Mouse (Mus musculus) kidney, adult 2 months (tissue): ENCODE results near the gene Actc1. TPM values are rescaled to one million over a fixed set of nuclear protein-coding genes. Genes with fewer than 3 reads are reported as not detected.

Source experiments
- DNase-seq: peaks from one replicate; pipeline ENCODE4 v3.0.0; 2021
- H3K27ac ChIP-seq: fragments of 200-500 bp; 2 replicates; pipeline ENCODE4 v1.5.1; 2012; ENCODE audit warnings: low read depth, low read length, control low read depth, inconsistent platforms; ENCODE audit not compliant: insufficient read depth
- H3K27me3 ChIP-seq: fragments of 200-500 bp; replicated peaks from 2 replicates; pipeline ENCODE4 v1.6.1; 2012; ENCODE audit warnings: mild to moderate bottlenecking, moderate library complexity, low read length, inconsistent platforms; ENCODE audit not compliant: control insufficient read depth, insufficient read depth
- H3K36me3 ChIP-seq: fragments of 200-500 bp; 2 replicates; pipeline ENCODE4 v1.6.1; 2012; ENCODE audit warnings: mild to moderate bottlenecking, moderate library complexity, low read length, inconsistent platforms; ENCODE audit not compliant: control insufficient read depth, insufficient read depth
- H3K4me1 ChIP-seq: fragments of 200-500 bp; 2 replicates; pipeline ENCODE4 v1.6.1; 2011; ENCODE audit warnings: low read length; ENCODE audit not compliant: control insufficient read depth, insufficient read depth
- H3K4me3 ChIP-seq: fragments of 200-500 bp; 2 replicates; pipeline ENCODE4 v1.5.1; 2011; ENCODE audit warnings: mild to moderate bottlenecking, low read depth, low read length, control low read depth; ENCODE audit not compliant: insufficient read depth
- CTCF ChIP-seq: fragments of 200-500 bp; conservative IDR thresholded peaks from 2 replicates; pipeline ENCODE4 v1.5.1; 2011; ENCODE audit warnings: low read depth, mild to moderate bottlenecking, control low read depth, low read length, moderate library complexity, mixed read lengths; ENCODE audit not compliant: insufficient read depth, insufficient read length
- POLR2A ChIP-seq: fragments of 200-500 bp; IDR thresholded peaks from one replicate; pipeline ENCODE4 v1.6.1; 2011; ENCODE audit warnings: low read depth, low read length, control low read depth
- WGBS: fragments of 180-500 bp; shearing (Covaris S2); methylation state at CpG from one replicate; pipeline ENCODE4 v1.1.7; 2018; 5-methylcytosine and 5-hydroxymethylcytosine counted together
- polyA plus RNA-seq: library from polyadenylated mRNA; depleted of rRNA; stranded (reverse); fragments of >200 nt; gene quantifications from 2 replicates; pipeline ENCODE4 v1.2.3, GENCODE M21; 2012; rRNA removed

The Actc1 gene
- polyA plus RNA-seq, 1 experiment: 4.5 TPM

DNA sequence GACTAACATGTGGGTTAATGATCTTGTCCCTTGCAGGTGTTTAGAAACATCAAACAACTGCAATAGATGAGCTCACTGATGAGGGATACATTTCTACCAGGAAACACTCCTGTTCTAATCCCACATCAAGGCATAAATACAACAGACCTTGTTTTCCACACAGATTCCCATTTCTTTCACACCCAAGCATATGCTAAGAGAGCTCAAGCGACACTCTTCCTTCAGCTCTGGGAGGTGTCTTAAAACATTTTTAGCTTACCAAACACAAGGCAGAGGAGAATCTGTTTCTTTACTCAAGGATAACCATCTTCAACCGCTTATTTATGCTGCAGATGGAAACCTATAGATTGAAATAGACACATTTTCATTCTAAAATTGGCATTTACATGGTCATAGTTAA lies 45.0 kb downstream of the Actc1 start:
- Histone ChIP-seq H3K4me1 (no peaks in the 10 kb centered on the region), H3K27me3 (peaks cover 3% of the 10 kb centered on the region), H3K4me3 (no peak overlapping the region), H3K27ac (no peak overlapping the region), H3K36me3 (no peaks in the 10 kb centered on the region)
- WGBS: 86% methylated on average over 2 of the region's 2 CpGs
- no peak for DNase-seq
- TF ChIP-seq POLR2A (no peak), CTCF (no peak)

DNA sequence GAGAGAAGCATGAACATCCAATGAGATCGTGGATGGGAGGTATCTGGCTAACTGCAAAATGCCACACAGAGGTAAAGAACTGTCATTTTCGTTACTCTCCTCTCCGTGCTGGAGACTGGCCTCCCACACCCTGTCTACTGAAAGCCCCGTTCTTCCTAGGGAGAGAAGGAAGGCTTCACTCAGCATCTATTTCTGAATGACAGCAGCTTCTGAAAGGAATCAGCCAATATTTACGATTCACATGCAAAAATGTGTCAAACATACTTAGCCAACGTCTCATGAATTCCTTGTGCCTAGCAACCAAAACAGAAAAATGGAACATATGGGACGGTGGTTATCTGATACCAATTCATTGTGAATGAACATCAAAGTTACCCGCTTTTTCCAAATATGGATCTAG lies 55.9 kb downstream of the Actc1 start:
- 72% methylated on average over 8 of the region's 8 CpGs for WGBS
- no peak for DNase-seq
- Histone ChIP-seq H3K4me3 (no peak overlapping the region), H3K36me3 (no peaks in the 10 kb centered on the region), H3K4me1 (no peaks in the 10 kb centered on the region), H3K27me3 (no peaks in the 10 kb centered on the region), H3K27ac (no peak overlapping the region)
- TF ChIP-seq CTCF (no peak), POLR2A (no peak)

Other genes with a start within 250 kb of the Actc1 start
- 7.3 and 7.9 TPM in 2 replicates for gene Scg5, start 224.4 kb downstream of the Actc1 start, polyA plus RNA-seq
- gene Arhgap11a, start 204.9 kb downstream of the Actc1 start, polyA plus RNA-seq: 0.71 and 1.0 TPM in 2 replicates
- not detected in 2 replicates for gene Gjd2, start 39.9 kb downstream of the Actc1 start, polyA plus RNA-seq
- 17.7 TPM in 2 replicates for gene Aqr, start 133.5 kb upstream of the Actc1 start, polyA plus RNA-seq
- 1.3 and 1.9 TPM in 2 replicates for gene Zfp770, start 147.9 kb upstream of the Actc1 start, polyA plus RNA-seq